Mouse (Mus musculus): ENCODE data around the gene Calhm5.

Gene Calhm5

DNA sequence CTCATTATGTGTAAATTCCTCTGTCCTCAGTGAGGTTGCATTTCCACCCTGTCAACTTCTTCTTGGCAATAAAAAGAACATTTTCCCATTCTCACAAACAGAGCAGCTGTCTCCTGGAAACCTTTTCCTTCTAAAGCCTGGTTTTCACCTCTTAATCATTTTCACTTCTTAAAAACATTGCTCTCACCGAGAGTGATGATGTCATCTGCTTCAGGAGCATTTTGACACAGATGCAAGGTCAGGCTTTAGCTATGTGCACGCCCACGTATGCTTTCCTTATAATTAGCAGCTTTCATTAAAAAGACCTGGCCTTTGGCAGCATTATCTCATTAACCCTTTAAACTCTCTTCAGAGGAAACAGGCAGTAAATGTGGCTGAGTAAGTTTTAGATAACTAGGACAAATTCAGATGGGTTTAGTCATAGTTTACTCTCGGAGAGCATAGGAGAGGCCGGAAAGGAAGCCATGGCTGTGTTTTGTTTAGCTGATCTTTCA, 25.3 kb downstream of the Calhm5 start:
- DNase-seq (ENCODE audit: low spot score): peak; percentile 5

DNA sequence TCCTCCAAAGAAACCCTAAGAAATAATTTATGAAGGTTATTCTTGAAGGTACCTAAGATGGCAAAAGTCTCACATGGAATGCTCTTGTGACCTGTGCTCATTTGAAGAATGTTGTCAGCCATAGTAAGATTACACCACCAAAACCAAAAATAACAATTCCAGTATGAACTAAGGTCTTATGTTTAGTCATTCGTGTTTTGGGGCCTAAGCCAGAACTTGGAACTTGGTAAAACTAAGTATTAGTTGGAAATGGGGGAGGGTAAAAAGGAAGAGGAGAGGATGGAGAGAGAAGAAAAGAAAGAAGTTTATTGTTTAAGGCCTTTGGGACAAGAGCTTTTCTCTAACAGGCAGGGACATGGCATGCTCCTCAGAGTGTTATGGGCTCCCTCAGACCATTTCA, 26.7 kb downstream of the Calhm5 start:
- DNase-seq (ENCODE audit: low spot score): no peak

DNA sequence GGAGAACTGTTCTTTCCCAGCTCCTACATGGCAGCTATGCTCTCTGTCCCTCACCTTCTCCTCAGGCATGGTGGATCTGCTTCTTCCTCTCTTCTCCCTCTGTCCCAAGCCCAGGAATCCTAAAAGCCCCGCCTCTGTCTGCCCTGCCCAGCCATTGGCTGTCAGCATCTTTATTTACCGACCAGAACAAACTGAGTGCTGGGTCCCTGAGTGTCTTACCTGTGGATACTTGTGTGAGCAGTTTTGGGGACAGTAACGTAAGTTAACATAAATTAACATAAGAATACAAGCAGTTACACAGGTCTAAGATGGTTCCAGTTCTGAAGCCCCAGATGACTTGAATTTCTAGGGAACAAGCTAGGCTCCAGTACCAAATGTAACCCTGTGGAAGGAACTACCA, 29.7 kb downstream of the Calhm5 start:
- DNase-seq (ENCODE audit: low spot score): no peak

DNA sequence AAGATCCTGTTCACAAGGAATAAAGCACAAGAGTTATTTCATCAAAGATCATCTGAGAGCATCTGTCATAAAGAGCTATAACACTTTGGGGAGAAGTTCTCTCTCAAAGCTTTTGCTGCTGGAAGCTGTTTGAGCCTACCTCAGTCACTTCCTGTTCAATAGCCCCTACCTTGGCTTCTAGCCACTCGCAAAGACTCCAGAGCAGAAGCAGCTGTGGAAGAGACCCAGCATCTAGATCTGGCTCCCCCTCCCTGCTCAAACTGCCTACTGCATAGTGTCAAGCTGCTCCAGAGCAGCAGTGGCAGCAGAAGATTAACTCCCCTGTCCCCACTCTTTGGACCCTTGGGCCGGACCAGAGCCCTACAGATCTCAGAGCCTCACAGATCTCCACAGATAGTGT, 42.3 kb downstream of the Calhm5 start:
- DNase-seq (ENCODE audit: low spot score): no peak

DNA sequence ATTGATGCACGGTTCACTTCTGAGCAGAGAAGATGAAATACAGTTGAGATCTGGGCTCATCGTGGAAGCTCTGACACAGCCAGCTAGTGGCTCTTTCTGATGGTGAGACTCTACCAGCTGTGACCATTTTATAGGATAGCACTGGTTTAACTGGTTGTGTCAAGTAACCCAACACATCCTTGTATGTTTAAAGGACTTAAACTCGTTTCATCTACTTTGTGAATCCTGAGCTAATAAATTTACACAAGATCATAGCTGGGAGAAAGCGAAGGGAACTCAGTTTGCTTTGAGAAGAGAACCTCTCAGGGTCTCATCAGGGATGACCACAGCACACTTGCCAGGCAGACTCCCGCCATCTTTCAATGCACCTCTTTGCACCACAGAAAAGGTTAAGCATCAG, 52.1 kb downstream of the Calhm5 start, which contains the start of gene Calhm4:
Calhm4 (minus strand) TSS at position 101 of the 400 bp plus-strand sequence.
- DNase-seq (ENCODE audit: low spot score): no peak
